Mouse (Mus musculus): Measurements from ENCODE around the gene Ganc.

Gene Ganc

GRCm38 (mm10) chr2:120403653-120403985 is at the start of gene Ganc:
Ganc (plus strand) TSS chr2:120403896.
- DNase-seq (ENCODE audit: extremely low read depth, low read depth, low spot score) = no peak

GRCm38 (mm10) chr2:120360425-120360824 is 43.3 kb upstream of the Ganc start:
- no peak for DNase-seq (ENCODE audit: extremely low read depth, low read depth, low spot score)

- no peak for DNase-seq (ENCODE audit: extremely low read depth, low read depth, low spot score)
Observed at GRCm38 (mm10) chr2:120366501-120366900, 37.2 kb upstream of the Ganc start.

GRCm38 (mm10) chr2:120367416-120368207 is 36.1 kb upstream of the Ganc start:
- DNase-seq (ENCODE audit: extremely low read depth, low read depth, low spot score) = no peak

GRCm38 (mm10) chr2:120373858-120374257 is 29.8 kb upstream of the Ganc start:
- no peak for DNase-seq (ENCODE audit: extremely low read depth, low read depth, low spot score)

- DNase-seq (ENCODE audit: extremely low read depth, low read depth, low spot score) = peak; percentile 75
Observed at GRCm38 (mm10) chr2:120386264-120386663, 17.4 kb upstream of the Ganc start.

- no peak for DNase-seq (ENCODE audit: extremely low read depth, low read depth, low spot score)
Observed at GRCm38 (mm10) chr2:120387291-120387690, 16.4 kb upstream of the Ganc start.

GRCm38 (mm10) chr2:120389376-120389775 is 14.3 kb upstream of the Ganc start:
- no peak for DNase-seq (ENCODE audit: extremely low read depth, low read depth, low spot score)

GRCm38 (mm10) chr2:120390934-120391333 is 12.8 kb upstream of the Ganc start:
- no peak for DNase-seq (ENCODE audit: extremely low read depth, low read depth, low spot score)

- DNase-seq (ENCODE audit: extremely low read depth, low read depth, low spot score) = no peak
Observed at GRCm38 (mm10) chr2:120392406-120392805, 11.3 kb upstream of the Ganc start.

GRCm38 (mm10) chr2:120397951-120398350 is 5.7 kb upstream of the Ganc start:
- no peak for DNase-seq (ENCODE audit: extremely low read depth, low read depth, low spot score)

- DNase-seq (ENCODE audit: extremely low read depth, low read depth, low spot score) = no peak
Observed at GRCm38 (mm10) chr2:120402813-120403212, 883 bp upstream of the Ganc start.

- DNase-seq (ENCODE audit: extremely low read depth, low read depth, low spot score) = peak; percentile 74
Observed at GRCm38 (mm10) chr2:120403986-120404822, 508 bp downstream of the Ganc start, which contains the start of gene Tmem87a. Tmem87a (minus strand) TSS chr2:120404113.

GRCm38 (mm10) chr2:120404823-120405765 is 1.4 kb downstream of the Ganc start:
- no peak for DNase-seq (ENCODE audit: extremely low read depth, low read depth, low spot score)

GRCm38 (mm10) chr2:120411096-120411628 is 7.5 kb downstream of the Ganc start:
- no peak for DNase-seq (ENCODE audit: extremely low read depth, low read depth, low spot score)

- no peak for DNase-seq (ENCODE audit: extremely low read depth, low read depth, low spot score)
Observed at GRCm38 (mm10) chr2:120414113-120414512, 10.4 kb downstream of the Ganc start.

- DNase-seq (ENCODE audit: extremely low read depth, low read depth, low spot score) = no peak
Observed at GRCm38 (mm10) chr2:120414738-120415414, 11.2 kb downstream of the Ganc start.

GRCm38 (mm10) chr2:120424386-120424785 is 20.7 kb downstream of the Ganc start:
- DNase-seq (ENCODE audit: extremely low read depth, low read depth, low spot score) = no peak

- no peak for DNase-seq (ENCODE audit: extremely low read depth, low read depth, low spot score)
Observed at GRCm38 (mm10) chr2:120444486-120444885, 40.8 kb downstream of the Ganc start.

GRCm38 (mm10) chr2:120446373-120446772 is 42.7 kb downstream of the Ganc start:
- no peak for DNase-seq (ENCODE audit: extremely low read depth, low read depth, low spot score)

Data from fat pad, adult 2 months (tissue).